Mouse (Mus musculus) heart, adult 2 months (tissue): ENCODE measurements around the gene Aldoc.

Experiments used
- CTCF ChIP-seq: fragments of 200-600 bp; IDR thresholded peaks from 2 replicates; pipeline ENCODE4 v1.8.1; 2022; ENCODE audit warnings: antibody characterized with exemption, mild to moderate bottlenecking, moderate library complexity
- EP300 ChIP-seq: fragments of 200-500 bp; IDR thresholded peaks from 2 replicates; pipeline ENCODE4 v1.6.1; 2011; ENCODE audit warnings: low read depth, low read length, control low read depth; ENCODE audit not compliant: insufficient read depth
- POLR2A ChIP-seq: fragments of 200-500 bp; IDR thresholded peaks from 2 replicates; pipeline ENCODE4 v1.6.1; 2011; ENCODE audit warnings: mild to moderate bottlenecking, low read depth, low read length, control low read depth; ENCODE audit not compliant: insufficient read depth

GRCm38 (mm10) chr11:78278853-78279252, 43.9 kb upstream of the Aldoc start:
- TF ChIP-seq CTCF, result no peak
- TF ChIP-seq EP300, result no peak
- no peak for TF ChIP-seq POLR2A
